Mouse (Mus musculus) CH12F3 (cell line): ENCODE data around the gene Ebf1.

ENCODE experiments used
- in situ Hi-C: fragments of 300-500 bp; cut with MboI; formaldehyde crosslinking; loops from 2 replicates; pipeline ENCODE4 v1.14.3; 2020; ENCODE audit warnings: low sequenced_read_pairs

Gene Ebf1

GRCm38 (mm10) chr11:44774411-44774810 is 157.3 kb downstream of the Ebf1 start:
- in situ Hi-C loops: no loop called here

- in situ Hi-C loops: no loop called here
Measured at GRCm38 (mm10) chr11:44775549-44775948, 158.4 kb downstream of the Ebf1 start.

- in situ Hi-C loops: no loop called here
Measured at GRCm38 (mm10) chr11:44776556-44776955, 159.4 kb downstream of the Ebf1 start.

- in situ Hi-C loops: no loop called here
Measured at GRCm38 (mm10) chr11:44777331-44778310, 160.5 kb downstream of the Ebf1 start.

GRCm38 (mm10) chr11:44779030-44779429 is 161.9 kb downstream of the Ebf1 start:
- in situ Hi-C loops: no loop called here

GRCm38 (mm10) chr11:44784255-44785029 is 167.3 kb downstream of the Ebf1 start:
- in situ Hi-C loops: no loop called here

GRCm38 (mm10) chr11:44785063-44785462 is 167.9 kb downstream of the Ebf1 start:
- in situ Hi-C loops: no loop called here

GRCm38 (mm10) chr11:44785479-44785878 is 168.4 kb downstream of the Ebf1 start:
- in situ Hi-C loops: no loop called here

GRCm38 (mm10) chr11:44788003-44788402 is 170.9 kb downstream of the Ebf1 start:
- in situ Hi-C loops: no loop called here

GRCm38 (mm10) chr11:44792816-44793215 is 175.7 kb downstream of the Ebf1 start:
- in situ Hi-C loops: no loop called here

GRCm38 (mm10) chr11:44794883-44795282 is 177.8 kb downstream of the Ebf1 start:
- in situ Hi-C loops: no loop called here

GRCm38 (mm10) chr11:44795767-44796166 is 178.7 kb downstream of the Ebf1 start:
- in situ Hi-C loops: no loop called here

- in situ Hi-C loops: no loop called here
Measured at GRCm38 (mm10) chr11:44798270-44798669, 181.2 kb downstream of the Ebf1 start.

GRCm38 (mm10) chr11:44804046-44804445 is 186.9 kb downstream of the Ebf1 start:
- in situ Hi-C loops: no loop called here

- in situ Hi-C loops: no loop called here
Measured at GRCm38 (mm10) chr11:44806589-44806988, 189.5 kb downstream of the Ebf1 start.

GRCm38 (mm10) chr11:44808855-44809546 is 191.9 kb downstream of the Ebf1 start:
- in situ Hi-C loops: no loop called here

GRCm38 (mm10) chr11:44811007-44811406 is 193.9 kb downstream of the Ebf1 start:
- in situ Hi-C loops: no loop called here

GRCm38 (mm10) chr11:44812193-44812746 is 195.2 kb downstream of the Ebf1 start:
- in situ Hi-C loops: no loop called here

- in situ Hi-C loops: no loop called here
Measured at GRCm38 (mm10) chr11:44813534-44813933, 196.4 kb downstream of the Ebf1 start.

- in situ Hi-C loops: no loop called here
Measured at GRCm38 (mm10) chr11:44814847-44815246, 197.7 kb downstream of the Ebf1 start.

- in situ Hi-C loops: no loop called here
Measured at GRCm38 (mm10) chr11:44815991-44816390, 198.9 kb downstream of the Ebf1 start.
